Mouse (Mus musculus) layer of hippocampus, adult 8-10 months (tissue): Measurements from ENCODE around the gene Chsy1. TPM values are rescaled to one million over a fixed set of nuclear protein-coding genes. Genes with fewer than 3 reads are reported as not detected.

Experiments
- DNase-seq, 2 experiments: peaks; one replicate each; pipeline ENCODE4 v3.0.0; 2022; ENCODE audit warnings: low spot score in 2 of 2
- total RNA-seq, 4 experiments: library from RNA; stranded (reverse); gene quantifications; 2 replicates each; pipeline ENCODE4 v1.2.4; 2022

Gene Chsy1
- total RNA-seq, 4 experiments from 2014 or later = 15.4 to 17.4 (median 17.3) TPM

DNA sequence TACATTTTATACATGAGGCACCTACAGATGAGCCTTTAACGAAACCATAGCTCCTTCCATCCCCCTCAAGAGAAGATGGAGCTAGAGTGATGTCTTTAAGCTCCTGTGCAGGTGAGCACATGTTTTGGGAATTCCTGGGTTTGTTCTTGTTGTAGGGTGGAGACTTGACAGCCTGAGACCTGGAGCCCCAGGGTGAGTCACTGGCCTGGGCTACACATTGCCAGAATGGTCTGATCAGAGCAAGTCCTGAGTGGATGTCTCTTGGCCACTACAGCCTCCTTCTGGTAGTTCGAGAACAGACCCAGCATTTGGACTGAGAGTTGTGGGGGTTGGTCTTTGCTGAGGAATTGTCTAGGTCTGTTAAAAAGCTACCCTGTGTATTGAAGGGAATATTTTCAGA lies 92.3 kb downstream of the Chsy1 start:
- DNase-seq = no peak

GRCm38 (mm10) chr7:66209920-66210319 lies 100.6 kb downstream of the Chsy1 start:
- no peak for DNase-seq

GRCm38 (mm10) chr7:66212887-66213286 lies 103.6 kb downstream of the Chsy1 start:
- DNase-seq = no peak

GRCm38 (mm10) chr7:66214477-66214876 lies 105.2 kb downstream of the Chsy1 start:
- DNase-seq = no peak

DNA sequence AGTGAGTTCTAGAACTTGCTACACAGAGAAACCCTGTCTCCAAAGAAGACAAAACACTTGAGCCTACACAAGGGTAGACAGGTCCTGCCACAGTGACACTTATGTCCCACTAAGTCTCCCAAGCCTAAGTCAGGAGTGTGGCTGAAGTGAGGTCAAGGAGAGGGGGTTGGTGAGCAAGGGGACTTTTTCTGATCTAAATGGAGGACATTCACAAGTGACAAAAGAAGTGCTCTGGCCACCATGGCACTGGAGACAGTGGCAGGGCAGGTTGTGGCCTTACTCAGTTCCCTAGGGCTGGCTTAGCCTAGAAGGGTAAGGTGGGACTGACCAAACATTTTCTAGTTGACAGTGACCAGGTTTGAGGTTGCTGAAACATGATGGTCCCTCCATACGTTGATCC lies 106.6 kb downstream of the Chsy1 start:
- DNase-seq = no peak

- no peak for DNase-seq
Observed at GRCm38 (mm10) chr7:66217011-66217410, 107.7 kb downstream of the Chsy1 start.

GRCm38 (mm10) chr7:66217531-66218094 lies 108.3 kb downstream of the Chsy1 start:
- DNase-seq = no peak

DNA sequence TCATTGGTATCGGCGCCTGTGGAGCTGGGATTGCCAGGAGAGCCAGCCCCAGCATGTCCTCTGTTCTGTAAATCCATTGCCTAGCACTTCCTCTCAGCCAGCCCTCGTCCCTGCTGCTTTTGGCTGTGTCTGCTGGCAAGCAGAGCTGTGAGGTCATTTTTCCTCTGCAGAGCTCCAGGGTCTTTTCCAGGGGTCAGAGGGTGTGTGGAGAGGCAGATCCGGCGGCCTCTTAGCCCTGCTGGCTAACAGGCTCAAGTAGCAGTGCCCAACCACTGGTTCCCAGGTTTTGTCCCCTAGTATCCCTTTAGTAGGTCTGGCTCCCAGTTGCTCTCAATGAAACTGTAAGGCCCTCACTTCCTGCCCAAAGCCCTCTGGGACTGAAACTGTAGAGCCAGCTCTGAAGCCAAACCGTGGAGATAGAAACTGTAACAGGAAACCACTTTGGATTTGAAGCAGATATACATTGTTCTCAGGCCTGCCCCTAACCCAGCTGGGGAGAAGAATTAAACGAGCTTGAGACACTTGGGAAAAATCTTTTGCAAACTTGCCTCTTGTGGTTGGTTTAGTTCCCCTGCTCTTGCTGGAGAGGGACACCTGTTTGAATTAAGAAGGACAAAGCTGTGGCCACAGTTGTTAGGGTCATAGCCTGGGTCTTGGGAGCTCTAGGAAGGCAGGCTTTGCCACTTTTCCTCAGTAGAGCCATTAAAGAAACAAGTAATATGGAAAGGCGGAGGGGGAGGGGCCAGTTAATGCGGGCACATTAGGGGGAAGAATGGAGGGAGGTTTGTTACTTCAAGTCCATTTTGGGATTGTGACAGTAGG lies 109.1 kb downstream of the Chsy1 start:
- no peak for DNase-seq

GRCm38 (mm10) chr7:66219028-66219793 lies 109.9 kb downstream of the Chsy1 start:
- DNase-seq = no peak

- no peak for DNase-seq
Observed at GRCm38 (mm10) chr7:66219794-66220227, 110.5 kb downstream of the Chsy1 start.

- DNase-seq = no peak
Observed at GRCm38 (mm10) chr7:66222621-66223091, 113.3 kb downstream of the Chsy1 start.

Other genes starting within 250 kb of the Chsy1 start
- gene Pcsk6, start 247.8 kb upstream of the Chsy1 start, total RNA-seq = 10 to 100 TPM; 12.8 to 23.4 (median 18.9) TPM
- gene Gm45213, start 65.9 kb upstream of the Chsy1 start, total RNA-seq = not detected
- gene Snrpa1, start 50.5 kb upstream of the Chsy1 start, total RNA-seq = 10 to 100 TPM; 31.0 to 43.2 (median 33.4) TPM
- gene Selenos, start 29.9 kb upstream of the Chsy1 start, total RNA-seq = 10 to 100 TPM; 52.9 to 61.0 (median 54.6) TPM